Mouse (Mus musculus) hindbrain, embryonic 11.5 days (tissue): Measurements from ENCODE around the gene Gzmk. TPM values are rescaled to one million over a fixed set of nuclear protein-coding genes. Genes with fewer than 3 reads are reported as not detected.

Experiments used
- ATAC-seq: fragments of 200-750 bp; cut with Nextera tagmentation; 2 replicates; pipeline ENCODE4 v1.8.0; 2017; ENCODE audit warnings: mild to moderate bottlenecking, moderate TSS enrichment, moderate library complexity; ENCODE audit not compliant: low FRiP score
- DNase-seq: peaks from one replicate; pipeline ENCODE4 v3.0.0-alpha.2; 2015; ENCODE audit warnings: low spot score
- H3K27ac ChIP-seq: fragments of 300-500 bp; sonication (generic); 2 replicates; pipeline ENCODE4 v1.5.1; 2014; ENCODE audit warnings: mild to moderate bottlenecking, low read depth, low read length
- H3K27me3 ChIP-seq: fragments of 300-500 bp; sonication (generic); 2 replicates; pipeline ENCODE4 v1.6.1; 2014; ENCODE audit warnings: mild to moderate bottlenecking, low read length, moderate library complexity, mixed read lengths; ENCODE audit not compliant: control insufficient read depth, insufficient read depth
- H3K36me3 ChIP-seq: fragments of 300-500 bp; sonication (generic); 2 replicates; pipeline ENCODE4 v1.6.1; 2014; ENCODE audit warnings: mild to moderate bottlenecking, low read length, moderate library complexity, mixed read lengths; ENCODE audit not compliant: control insufficient read depth, insufficient read depth
- H3K4me1 ChIP-seq: fragments of 300-500 bp; sonication (generic); replicated peaks from 2 replicates; pipeline ENCODE4 v1.6.1; 2014; ENCODE audit warnings: low read length, mixed read lengths; ENCODE audit not compliant: control insufficient read depth, insufficient read depth
- H3K4me2 ChIP-seq: fragments of 300-500 bp; sonication (generic); replicated peaks from 2 replicates; pipeline ENCODE4 v1.6.1; 2014; ENCODE audit warnings: mild to moderate bottlenecking, low read depth, low read length
- H3K4me3 ChIP-seq: fragments of 300-500 bp; sonication (generic); 2 replicates; pipeline ENCODE4 v1.5.1; 2014; ENCODE audit warnings: low read depth, low read length
- H3K9ac ChIP-seq: fragments of 300-500 bp; sonication (generic); 2 replicates; pipeline ENCODE4 v1.6.1; 2014; ENCODE audit warnings: low read depth, low read length
- H3K9me3 ChIP-seq: fragments of 300-500 bp; sonication (generic); 2 replicates; pipeline ENCODE4 v1.6.1; 2016; ENCODE audit warnings: low read length; ENCODE audit not compliant: control insufficient read depth
- WGBS: fragments of 180-500 bp; shearing (Covaris S2); extraction: QIAGEN DNeasy Blood & Tissue Kit; methylation state at CpG from one replicate; pipeline ENCODE4 v1.1.7; 2014; 5-methylcytosine and 5-hydroxymethylcytosine counted together
- polyA plus RNA-seq: library from polyadenylated mRNA; unstranded; fragments of >200 nt; fragmentation: Nextera tagmentation; extraction: Ambion mirVana; gene quantifications from 2 replicates; pipeline ENCODE4 v1.2.1, GENCODE M21; 2014

Gzmk gene
- polyA plus RNA-seq, 1 experiment from 2014 or later = not detected

GRCm38 (mm10) chr13:113197872-113198502 lies 27.7 kb downstream of the Gzmk start:
- H3K27ac ChIP-seq = no peak overlapping the region

GRCm38 (mm10) chr13:113196808-113197674 lies 28.7 kb downstream of the Gzmk start:
- 60% methylated on average over 13 of the region's 13 CpGs for WGBS
- Histone ChIP-seq H3K9me3 (no peaks in the 10 kb centered on the region), H3K4me2 (no peak overlapping the region), H3K4me3 (no peak overlapping the region), H3K27ac (no peak overlapping the region), H3K9ac (no peak overlapping the region), H3K36me3 (no peaks in the 10 kb centered on the region), H3K4me1 (no peaks in the 10 kb centered on the region), H3K27me3 (no peaks in the 10 kb centered on the region)
- ATAC-seq (no peak), DNase-seq (no peak)

More at GRCm38 (mm10) chr13:113197872-113198502, 27.7 kb downstream of the Gzmk start:
- no peaks in the 10 kb centered on the region for H3K36me3 ChIP-seq
- ATAC-seq (no peak; the same call in 1 of the 2 replicates), DNase-seq (no peak)
- H3K4me1 ChIP-seq = no peaks in the 10 kb centered on the region
- no peak overlapping the region for H3K9ac ChIP-seq
- H3K4me3 ChIP-seq = no peak overlapping the region
- WGBS = 82% methylated on average over 9 of the region's 9 CpGs
- H3K27me3 ChIP-seq = no peaks in the 10 kb centered on the region
- no peaks in the 10 kb centered on the region for H3K9me3 ChIP-seq
- H3K4me2 ChIP-seq = no peak overlapping the region

GRCm38 (mm10) chr13:113183720-113184119 lies 42.0 kb downstream of the Gzmk start:
- H3K36me3 ChIP-seq = no peaks in the 10 kb centered on the region
- no peak overlapping the region for H3K4me2 ChIP-seq
- no peak for ATAC-seq
- 87% methylated on average over 4 of the region's 4 CpGs for WGBS
- H3K9me3 ChIP-seq = no peaks in the 10 kb centered on the region
- H3K9ac ChIP-seq = no peak overlapping the region
- H3K27ac ChIP-seq = no peak overlapping the region
- no peak overlapping the region for H3K4me3 ChIP-seq
- no peak for DNase-seq
- H3K4me1 ChIP-seq = no peaks in the 10 kb centered on the region
- H3K27me3 ChIP-seq = no peaks in the 10 kb centered on the region

GRCm38 (mm10) chr13:113183310-113183709 lies 42.4 kb downstream of the Gzmk start:
- no peak overlapping the region for H3K4me3 ChIP-seq
- DNase-seq (no peak), ATAC-seq (no peak)
- H3K27ac ChIP-seq = no peak overlapping the region
- no peaks in the 10 kb centered on the region for H3K4me1 ChIP-seq
- no peak overlapping the region for H3K9ac ChIP-seq
- H3K9me3 ChIP-seq = no peaks in the 10 kb centered on the region
- 93% methylated on average over 8 of the region's 8 CpGs for WGBS
- H3K27me3 ChIP-seq = no peaks in the 10 kb centered on the region
- no peaks in the 10 kb centered on the region for H3K36me3 ChIP-seq
- no peak overlapping the region for H3K4me2 ChIP-seq

GRCm38 (mm10) chr13:113174162-113174561 lies 51.5 kb downstream of the Gzmk start:
- 90% methylated on average over 6 of the region's 6 CpGs for WGBS
- no peaks in the 10 kb centered on the region for H3K27me3 ChIP-seq
- H3K4me1 ChIP-seq = no peaks in the 10 kb centered on the region
- no peaks in the 10 kb centered on the region for H3K36me3 ChIP-seq
- no peak overlapping the region for H3K27ac ChIP-seq
- no peak overlapping the region for H3K4me2 ChIP-seq
- H3K4me3 ChIP-seq = no peak overlapping the region
- H3K9me3 ChIP-seq = no peaks in the 10 kb centered on the region
- H3K9ac ChIP-seq = no peak overlapping the region
- ATAC-seq (no peak), DNase-seq (no peak)

GRCm38 (mm10) chr13:113170256-113170655 lies 55.5 kb downstream of the Gzmk start:
- no peaks in the 10 kb centered on the region for H3K36me3 ChIP-seq
- H3K9me3 ChIP-seq = no peaks in the 10 kb centered on the region
- H3K4me1 ChIP-seq = no peaks in the 10 kb centered on the region
- H3K4me2 ChIP-seq = no peak overlapping the region
- no peaks in the 10 kb centered on the region for H3K27me3 ChIP-seq
- DNase-seq (no peak), ATAC-seq (no peak)
- no peak overlapping the region for H3K27ac ChIP-seq
- no peak overlapping the region for H3K4me3 ChIP-seq
- no peak overlapping the region for H3K9ac ChIP-seq

GRCm38 (mm10) chr13:113168018-113168534 lies 57.6 kb downstream of the Gzmk start:
- H3K4me3 ChIP-seq = no peak overlapping the region
- no peaks in the 10 kb centered on the region for H3K36me3 ChIP-seq
- H3K9me3 ChIP-seq = no peaks in the 10 kb centered on the region
- H3K27me3 ChIP-seq = no peaks in the 10 kb centered on the region
- no peak for ATAC-seq
- no peak overlapping the region for H3K27ac ChIP-seq
- DNase-seq = no peak
- no peaks in the 10 kb centered on the region for H3K4me1 ChIP-seq
- H3K9ac ChIP-seq = no peak overlapping the region
- H3K4me2 ChIP-seq = no peak overlapping the region
- WGBS = 82% methylated on average over 9 of the region's 9 CpGs

GRCm38 (mm10) chr13:113164252-113165005 lies 61.3 kb downstream of the Gzmk start:
- Histone ChIP-seq H3K27ac (no peak overlapping the region), H3K36me3 (no peaks in the 10 kb centered on the region), H3K9ac (no peak overlapping the region), H3K4me3 (no peak overlapping the region), H3K27me3 (no peaks in the 10 kb centered on the region), H3K4me1 (no peaks in the 10 kb centered on the region), H3K4me2 (no peak overlapping the region), H3K9me3 (no peaks in the 10 kb centered on the region)
- ATAC-seq (no peak), DNase-seq (no peak)
- 90% methylated on average over 5 of the region's 5 CpGs for WGBS
